Mouse (Mus musculus) ES-Bruce4 (cell line): ENCODE measurements at regions not wholly inside any gene's neighbourhood (a gene's known extent, or its start where the extent isn't known, plus 50 kb on each side); places are given as distances from the start of the nearest gene placed in this dataset.

Source experiments
- H3K27ac ChIP-seq: 2 replicates; pipeline ENCODE4 v1.5.1; 2012; ENCODE audit warnings: low read length, inconsistent platforms; ENCODE audit not compliant: insufficient read depth
- H3K27me3 ChIP-seq: 2 replicates; pipeline ENCODE4 v1.6.1; 2012; ENCODE audit warnings: mild to moderate bottlenecking, low read length, inconsistent platforms; ENCODE audit not compliant: control insufficient read depth, poor library complexity, insufficient read depth, severe bottlenecking
- H3K36me3 ChIP-seq: 2 replicates; pipeline ENCODE4 v1.6.1; 2012; ENCODE audit warnings: inconsistent platforms, mild to moderate bottlenecking, low read length, moderate library complexity; ENCODE audit not compliant: control insufficient read depth, poor library complexity, insufficient read depth, severe bottlenecking
- H3K4me1 ChIP-seq: one replicate; pipeline ENCODE4 v1.8.1; 2011; ENCODE audit warnings: low read length; ENCODE audit not compliant: control insufficient read depth, insufficient read depth
- H3K4me3 ChIP-seq: 2 replicates; pipeline ENCODE4 v1.5.1; 2011; ENCODE audit warnings: low read depth, mild to moderate bottlenecking, low read length
- H3K9ac ChIP-seq: 2 replicates; pipeline ENCODE4 v1.6.1; 2012; ENCODE audit warnings: low read depth, mild to moderate bottlenecking, inconsistent platforms; ENCODE audit not compliant: poor library complexity, severe bottlenecking
- H3K9me3 ChIP-seq: replicated peaks from 2 replicates; pipeline ENCODE4 v1.6.1; 2012; ENCODE audit warnings: mild to moderate bottlenecking, low read length, inconsistent platforms; ENCODE audit not compliant: control insufficient read depth, poor library complexity, insufficient read depth, severe bottlenecking
- CTCF ChIP-seq: IDR thresholded peaks from one replicate; pipeline ENCODE4 v1.8.1; 2011; ENCODE audit warnings: low read depth, low read length
- EP300 ChIP-seq: IDR thresholded peaks from 2 replicates; pipeline ENCODE4 v1.6.1; 2011; ENCODE audit warnings: low read depth, low read length; ENCODE audit not compliant: insufficient read depth
- POLR2A ChIP-seq: IDR thresholded peaks from one replicate; pipeline ENCODE4 v1.8.1; 2011; ENCODE audit warnings: low read length; ENCODE audit not compliant: insufficient read depth

DNA sequence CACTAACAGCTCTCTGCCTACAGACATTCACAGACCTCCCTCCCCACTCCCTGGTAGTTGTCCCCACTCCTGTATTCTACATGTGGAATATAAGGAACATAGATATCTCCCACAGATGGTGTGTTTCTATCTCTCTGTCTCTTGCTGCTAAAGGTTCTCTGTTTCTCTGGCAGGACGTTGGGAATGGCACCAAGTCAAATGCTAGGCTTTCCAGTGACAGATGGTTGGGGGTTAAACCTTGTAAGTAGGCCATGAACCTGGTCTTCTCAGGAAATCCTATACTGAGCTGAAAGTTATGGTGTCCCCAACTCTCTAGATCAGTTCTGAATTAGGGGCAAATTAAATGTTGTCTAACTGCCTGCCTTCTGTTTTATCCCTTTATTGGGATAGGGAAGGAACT, 448.0 kb downstream of the Dnajb9 start:
- H3K27ac ChIP-seq: no peak overlapping the region
- no peaks in the 10 kb centered on the region for H3K27me3 ChIP-seq
- no peaks in the 10 kb centered on the region for H3K36me3 ChIP-seq
- no peak overlapping the region for H3K4me3 ChIP-seq
- H3K9ac ChIP-seq: no peak overlapping the region
- no peak for TF ChIP-seq CTCF
- TF ChIP-seq POLR2A: no peak
- no peak for TF ChIP-seq EP300
- H3K9me3 ChIP-seq: no peaks in the 10 kb centered on the region
- no peaks in the 10 kb centered on the region for H3K4me1 ChIP-seq
